Mouse (Mus musculus): ENCODE measurements around the gene Apbb2. TPM values are rescaled to one million over a fixed set of nuclear protein-coding genes. Genes with fewer than 3 reads are reported as not detected.

Apbb2 gene
- polyA plus RNA-seq, 1 experiment from 2014 or later = 39.5 TPM

Other genes starting within 250 kb of the Apbb2 start
- 103 and 114 TPM in 2 replicates for gene Uchl1, start 57.3 kb upstream of the Apbb2 start, polyA plus RNA-seq (2014; fragmentation: Nextera tagmentation; extraction: Ambion mirVana)
- 12.7 and 14.7 TPM in 2 replicates for gene Limch1, start 127.0 kb upstream of the Apbb2 start, polyA plus RNA-seq (2014; fragmentation: Nextera tagmentation; extraction: Ambion mirVana)

All from stomach, embryonic 14.5 days (tissue).